Mouse (Mus musculus): ENCODE data around the gene Rrp7a.

DNA sequence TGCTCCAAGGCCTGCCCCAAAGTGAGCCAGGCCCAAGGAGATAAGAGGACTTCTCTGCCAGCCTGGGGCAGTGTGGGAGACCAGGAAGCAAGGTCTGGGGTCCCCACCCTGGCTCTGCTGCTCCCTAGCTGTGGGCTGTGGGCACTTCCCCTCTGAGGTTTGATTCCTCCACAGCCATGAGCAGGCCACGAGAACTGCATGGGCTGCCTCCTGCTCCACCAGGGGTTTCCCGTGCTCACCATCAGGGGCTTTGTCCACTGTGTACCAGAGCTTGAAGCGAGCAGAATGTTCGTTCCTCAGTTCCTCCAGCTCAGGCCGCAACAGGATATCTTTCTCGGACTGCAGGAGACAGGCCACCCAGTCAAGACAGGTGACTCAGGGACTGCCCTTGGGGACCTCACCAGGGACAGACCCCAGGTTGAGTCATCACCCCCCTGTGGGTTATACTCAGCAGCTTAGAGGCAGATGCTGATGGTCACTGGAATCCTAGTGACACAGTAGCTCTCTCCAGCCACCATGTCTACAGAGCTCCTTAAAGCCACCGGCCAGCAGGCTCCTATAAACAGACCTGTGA lies 36.1 kb upstream of the Rrp7a start:
- TF ChIP-seq POLR2A (IDR thresholded peaks at IDR 0.05; ENCODE audit: low read depth, low read length) (no peak), CTCF (IDR thresholded peaks at IDR 0.05; ENCODE audit: borderline replicate concordance, insufficient read depth, low read length) (no peak)

Measured in embryonic fibroblast, embryonic 13.5 days (primary cell).